Mouse (Mus musculus) heart, postnatal 36 days (tissue): ENCODE results near the gene Tacc3. TPM values are rescaled to one million over a fixed set of nuclear protein-coding genes. Genes with fewer than 3 reads are reported as not detected.

ENCODE experiments used
- DNase-seq, 2 experiments: peaks; one replicate each; pipeline ENCODE4 v3.0.0; 2021 to 2022
- intact Hi-C: fragments of 180-260 bp; cut with DNase I; formaldehyde crosslinking; loops from one replicate; pipeline ENCODE4 v1.15.1; 2025
- total RNA-seq, 2 experiments: library from RNA; stranded (reverse); gene quantifications; 2 replicates each; pipeline ENCODE4 v1.2.3; 2021

The Tacc3 gene
- total RNA-seq, 2 experiments from 2014 or later = 2.0 to 2.2 TPM

DNA sequence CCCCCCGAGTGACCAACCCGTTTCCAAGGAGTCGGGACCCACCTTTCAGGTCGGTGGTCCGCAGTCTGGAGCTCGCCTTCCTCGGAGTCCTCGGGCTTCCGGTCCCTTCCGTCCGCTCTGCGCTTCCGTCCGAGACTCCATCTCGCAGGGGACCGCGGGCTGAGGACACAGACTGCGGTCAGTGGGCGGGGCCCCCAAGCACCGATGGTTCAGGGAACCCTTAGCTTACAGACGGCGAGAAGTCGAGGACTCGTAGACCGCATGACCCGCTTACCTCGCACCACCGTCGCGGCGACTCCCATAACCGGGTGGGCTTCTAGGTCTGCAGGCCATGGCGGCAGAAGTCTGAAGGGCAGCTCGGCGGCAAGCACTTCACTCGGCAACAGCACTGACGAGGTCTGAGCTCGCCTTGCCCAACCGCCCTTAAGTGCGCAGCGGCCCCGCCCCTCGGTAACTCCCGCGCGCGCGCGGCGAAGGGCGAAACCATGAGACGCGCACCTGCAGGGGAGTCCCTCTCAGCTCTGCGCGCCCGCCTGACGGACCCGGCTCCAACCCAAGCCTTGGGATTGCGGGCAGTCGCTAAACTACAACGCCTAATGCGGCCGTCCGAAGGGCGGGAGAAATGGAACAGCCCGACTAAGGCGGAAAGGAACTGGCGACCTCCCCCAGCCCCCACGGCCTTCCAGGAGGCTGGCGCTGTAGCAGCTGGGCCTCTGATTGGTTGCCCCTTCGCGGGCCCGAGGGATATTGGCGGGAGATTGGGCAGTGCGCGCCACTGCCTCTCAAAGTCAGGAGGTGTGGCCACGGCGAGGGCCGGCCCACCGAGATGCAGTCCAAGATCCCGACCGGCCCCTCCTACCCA, 5.8 kb upstream of the Tacc3 start, which contains the start of gene Slbp:
TSS of gene Slbp (minus strand) at position 654 of the 862 bp plus-strand sequence.
- intact Hi-C loops = loop anchor here (5.0 to 10.0 kb wide), 3 partner anchors 170 to 533 kb away; partner anchors contain the start of genes Mxd4, Nelfa and Nsd2
- peak; percentile 95 to 99 for DNase-seq

DNA sequence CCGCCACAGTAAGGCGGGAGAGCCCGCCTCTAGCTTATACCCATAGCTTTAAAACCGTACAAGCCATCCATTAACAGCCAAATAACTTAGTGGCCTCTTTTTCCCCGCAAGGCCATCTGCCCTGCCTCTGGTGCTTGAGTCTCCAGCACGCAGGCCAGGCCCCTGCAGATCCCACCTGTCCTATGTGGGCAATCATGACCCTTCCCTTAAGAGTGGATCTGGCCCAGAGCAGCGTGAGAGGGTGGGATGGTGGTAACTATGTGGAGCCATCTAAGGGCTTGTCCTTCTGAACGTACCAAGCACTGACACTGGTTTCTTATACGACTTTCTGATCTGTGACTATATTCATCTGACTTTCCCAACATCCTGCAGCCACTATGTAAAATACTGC, 5.2 kb upstream of the Tacc3 start:
- DNase-seq = no peak
- intact Hi-C loops = loop anchor here (5.0 to 10.0 kb wide), 3 partner anchors 170 to 532 kb away; partner anchors contain the start of genes Mxd4, Nelfa and Nsd2

DNA sequence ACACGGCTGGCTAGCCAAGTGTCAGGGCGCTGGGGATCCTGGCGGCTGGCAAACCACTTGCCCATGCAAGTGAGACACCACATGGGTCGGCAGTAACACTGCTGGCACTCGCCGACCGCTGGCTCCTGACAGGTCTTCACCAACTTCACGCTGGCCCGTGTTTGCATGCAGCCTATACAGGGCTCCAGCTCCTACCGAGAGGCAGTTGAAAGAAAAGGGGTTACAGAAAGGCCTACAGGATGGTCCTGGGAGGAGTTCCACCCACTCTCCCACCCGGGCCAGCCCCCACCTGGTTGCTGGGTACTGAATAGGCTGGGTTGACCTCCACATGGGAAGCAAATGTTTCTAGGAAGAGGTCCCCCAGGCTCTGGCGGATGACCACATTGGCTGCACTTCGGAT, 3.5 kb upstream of the Tacc3 start:
- intact Hi-C loops = loop anchor here (5.0 to 10.0 kb wide), 3 partner anchors 168 to 530 kb away; partner anchors contain the start of genes Mxd4, Nelfa and Nsd2
- DNase-seq = no peak

DNA sequence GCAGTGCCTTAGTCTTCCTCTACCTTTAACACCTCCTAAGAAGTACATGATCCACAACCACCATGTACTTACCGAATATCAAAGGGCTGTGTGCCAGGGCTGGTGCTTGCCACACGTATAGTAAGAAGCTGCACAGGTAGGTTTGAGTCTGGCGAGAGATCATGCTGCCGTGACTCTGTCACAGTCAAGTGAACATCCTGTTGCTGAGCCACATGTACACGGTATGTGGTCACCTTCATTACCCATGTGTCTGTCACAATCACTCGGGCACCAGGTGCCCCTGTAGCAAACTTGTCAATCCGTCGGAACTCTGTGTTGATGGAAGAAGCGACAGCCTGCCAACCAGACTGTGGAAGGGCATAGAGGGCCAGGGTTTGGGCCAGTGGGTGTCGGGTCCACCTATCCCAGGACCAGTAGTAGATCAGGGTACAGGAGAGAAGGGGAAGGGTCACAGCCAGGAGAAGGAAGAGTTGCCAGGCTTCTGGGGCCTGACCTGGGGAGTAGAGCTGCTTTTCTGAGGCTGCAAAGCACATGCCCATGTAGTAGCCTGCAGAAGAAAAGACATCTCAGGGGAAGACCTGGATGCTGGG, 2.6 kb upstream of the Tacc3 start:
- no peak for DNase-seq
- intact Hi-C loops = loop anchor here (10.0 kb wide), 2 partner anchors 279 to 529 kb away; partner anchors contain the start of genes Mxd4 and Nelfa

DNA sequence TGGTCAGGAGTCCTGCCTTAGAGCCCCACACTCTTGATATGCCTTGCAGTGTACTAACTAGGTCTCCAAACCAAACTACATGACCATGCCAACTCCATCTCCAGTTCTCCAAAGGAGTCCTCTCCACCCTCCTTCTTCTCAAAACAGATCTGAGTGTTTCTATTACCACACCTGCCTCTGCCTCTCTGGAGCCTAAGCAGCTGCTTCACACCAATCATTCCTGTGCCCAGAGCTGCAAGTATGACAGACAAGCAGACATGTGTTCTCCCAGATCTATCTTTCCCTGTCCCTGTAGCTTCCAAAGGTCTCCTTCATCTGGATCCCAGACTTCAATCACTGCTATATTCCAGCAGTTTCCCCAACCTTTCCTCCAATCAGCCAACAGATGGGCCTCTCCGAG, 1.2 kb upstream of the Tacc3 start:
- intact Hi-C loops = loop anchor here (10.0 kb wide), 2 partner anchors 278 to 528 kb away; partner anchors contain the start of genes Mxd4 and Nelfa
- no peak for DNase-seq

DNA sequence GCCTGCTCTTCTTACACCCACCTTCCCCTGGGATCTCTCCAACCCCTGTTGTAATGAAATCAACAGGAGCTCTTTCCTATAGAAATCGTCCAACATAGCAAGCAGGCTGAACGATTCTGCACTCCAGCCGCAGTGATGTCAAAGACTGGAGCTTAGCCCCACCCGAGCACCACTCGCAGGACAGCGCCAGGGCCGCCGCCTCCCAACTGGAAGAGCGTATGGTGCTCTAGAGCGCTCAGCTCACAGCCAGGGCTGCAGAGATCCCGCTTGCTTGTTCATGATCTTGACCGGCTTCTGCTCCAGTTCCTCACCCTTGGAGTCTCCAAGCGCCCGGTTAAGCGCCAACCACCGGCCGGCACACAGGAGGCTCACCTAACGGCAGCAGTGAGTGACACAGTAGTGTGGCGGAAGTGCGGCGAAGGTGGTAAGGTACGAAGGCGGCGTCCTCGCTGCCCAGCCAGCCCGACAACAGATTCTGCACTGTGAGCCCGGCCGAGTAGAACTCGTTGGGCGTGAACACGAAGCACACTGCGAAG, 609 bp upstream of the Tacc3 start:
- DNase-seq = no peak

DNA sequence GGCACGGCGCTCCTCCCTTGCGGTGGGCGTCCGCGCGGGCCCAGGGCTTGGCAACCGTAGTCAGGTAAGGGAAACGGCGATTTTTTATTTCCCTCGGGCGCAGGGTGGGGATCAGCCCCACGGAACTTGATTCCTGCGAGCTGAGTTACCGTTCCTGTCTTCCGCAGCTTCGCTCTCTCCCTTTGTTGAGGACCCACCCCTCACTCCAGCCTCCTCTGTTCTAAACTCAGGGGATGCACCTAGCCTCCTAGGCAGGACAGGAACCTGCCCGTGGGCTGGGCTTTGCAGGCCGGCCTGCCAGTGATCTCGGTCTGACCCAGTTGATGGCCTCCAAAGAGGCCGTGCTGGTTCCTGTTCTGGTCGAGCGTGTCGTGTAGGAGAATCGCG, 729 bp downstream of the Tacc3 start:
- intact Hi-C loops = loop anchor here (2.0 to 10.0 kb wide), 4 partner anchors 28 to 526 kb away; partner anchors contain the start of genes Letm1, Mxd4 and Nelfa

More for the DNA sequence above, 609 bp upstream of the Tacc3 start:
- intact Hi-C loops = loop anchor here (10.0 kb wide), 2 partner anchors 277 to 527 kb away; partner anchors contain the start of genes Mxd4 and Nelfa

DNA sequence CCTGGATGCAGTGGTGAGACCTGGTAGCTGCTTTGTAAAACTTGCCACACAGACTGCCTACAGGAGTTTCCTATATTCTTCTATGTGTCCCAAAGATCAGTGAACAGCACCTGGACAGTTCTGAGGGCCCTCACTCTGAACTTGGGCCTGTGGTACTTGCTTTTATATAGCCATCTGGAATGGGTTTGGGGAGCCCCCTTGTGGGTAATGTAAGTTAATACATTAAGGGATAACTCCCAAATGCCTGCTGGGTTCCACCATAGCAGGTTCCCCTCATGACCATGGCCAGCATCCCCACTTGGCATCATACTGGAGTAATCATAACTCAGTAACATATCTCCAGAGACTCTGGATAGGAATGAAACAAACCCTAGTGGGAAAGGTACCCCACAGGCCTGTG, 10.3 kb downstream of the Tacc3 start:
- no peak for DNase-seq
- intact Hi-C loops = loop anchor here (2.0 kb wide), 1 partner anchor 25 kb away; no protein-coding TSS in a partner anchor

More for the DNA sequence above, 729 bp downstream of the Tacc3 start:
- DNase-seq = no peak

DNA sequence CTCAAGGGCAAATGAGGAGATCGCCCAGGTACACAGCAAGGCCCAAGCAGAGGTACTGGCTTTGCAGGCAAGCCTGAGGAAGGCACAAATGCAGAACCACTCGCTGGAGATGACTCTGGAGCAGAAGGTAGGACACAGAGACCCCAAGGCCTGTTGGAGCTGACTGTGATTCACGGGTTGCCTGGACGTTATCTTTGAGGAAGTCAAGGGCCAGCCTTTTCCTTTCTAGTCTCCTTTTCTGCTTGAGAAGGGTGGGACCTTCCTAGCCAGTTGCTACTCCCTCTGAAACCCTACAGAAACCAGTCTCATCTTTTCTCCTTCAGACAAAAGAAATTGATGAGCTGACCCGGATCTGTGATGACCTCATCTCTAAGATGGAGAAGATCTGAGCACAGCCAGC, 13.7 kb downstream of the Tacc3 start:
- intact Hi-C loops = no loop called here
- DNase-seq = no peak

DNA sequence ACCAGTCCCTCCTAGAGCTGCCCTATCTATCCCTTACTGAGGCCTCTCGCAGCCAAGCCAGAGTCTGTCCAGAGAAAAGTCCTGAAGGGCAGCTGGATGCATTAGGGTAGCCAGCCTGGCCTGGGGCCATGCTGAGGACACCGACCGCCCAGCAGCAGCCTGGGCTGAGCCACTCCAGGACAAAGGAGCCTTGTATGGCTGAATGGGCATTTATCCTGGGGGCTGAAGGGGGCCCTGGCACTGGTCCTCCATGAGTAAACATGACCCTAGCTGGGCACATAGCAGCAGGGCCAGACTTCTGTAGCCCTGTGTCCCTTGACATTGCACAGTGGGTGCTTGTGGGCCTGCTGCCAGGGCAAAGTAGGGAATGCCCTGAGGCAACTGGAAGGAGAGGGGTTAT, 16.5 kb downstream of the Tacc3 start:
- DNase-seq = no peak
- intact Hi-C loops = no loop called here

DNA sequence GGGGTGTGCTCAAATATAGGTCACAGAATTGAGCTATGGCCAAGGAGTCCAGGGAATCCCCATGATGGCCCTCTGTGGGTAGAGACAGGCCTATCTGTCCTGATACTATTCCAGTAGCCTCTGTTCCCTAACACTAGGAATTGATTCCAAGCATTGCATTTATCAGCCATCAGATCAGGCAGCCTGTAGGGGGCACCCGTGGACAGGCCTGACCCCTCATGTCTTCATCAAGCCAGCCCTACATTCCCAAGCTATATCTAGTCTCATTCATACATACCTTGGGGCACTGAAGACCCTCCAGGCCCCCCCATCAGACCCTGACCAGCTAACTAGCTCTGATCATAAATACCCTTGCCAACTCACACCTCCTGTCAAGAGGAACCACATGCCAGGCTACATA, 18.0 kb downstream of the Tacc3 start:
- DNase-seq = peak in 1 of 2 experiments; percentile 57

DNA sequence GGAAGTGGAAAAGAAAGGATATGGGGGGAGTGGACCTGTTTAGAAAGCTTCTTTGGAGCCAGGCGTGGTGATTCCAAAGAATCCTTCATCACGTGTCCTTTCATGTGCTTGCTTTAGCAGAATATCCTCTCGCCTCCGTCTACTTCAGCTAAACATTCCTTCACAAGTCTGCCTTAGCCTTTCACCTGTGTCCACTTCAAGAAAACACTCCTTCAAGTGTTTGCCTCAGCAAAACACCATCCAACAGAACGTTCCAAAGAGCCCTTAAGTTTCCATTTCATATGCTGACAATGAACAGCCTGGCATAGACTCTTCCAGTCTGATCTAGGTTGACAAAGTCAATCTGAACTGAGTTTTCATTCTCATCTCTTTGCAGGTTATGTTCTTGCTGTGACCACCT, 20.3 kb downstream of the Tacc3 start:
- DNase-seq = no peak
- intact Hi-C loops = no loop called here

More for the DNA sequence above, 18.0 kb downstream of the Tacc3 start:
- intact Hi-C loops = no loop called here

DNA sequence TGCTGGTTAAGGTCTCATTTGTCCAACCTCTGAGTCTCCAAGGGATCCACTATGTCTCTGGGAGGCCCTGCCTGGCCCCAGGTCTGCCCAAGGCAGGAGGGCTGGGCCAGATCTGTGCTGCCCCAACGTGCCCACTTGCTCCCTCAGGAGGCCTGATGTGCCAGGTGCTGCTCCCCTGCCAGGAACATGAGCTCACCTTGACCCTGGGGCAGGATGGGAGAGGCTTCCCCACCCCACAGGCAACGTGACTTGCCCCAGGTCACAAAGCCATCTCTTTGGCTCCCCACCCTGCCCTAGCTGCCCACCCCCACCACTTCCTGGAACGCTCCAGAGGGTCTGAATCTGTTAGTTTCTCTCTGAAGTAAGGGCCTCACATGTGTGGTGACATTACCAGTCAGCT, 23.1 kb downstream of the Tacc3 start:
- no peak for DNase-seq
- intact Hi-C loops = loop anchor here (5.0 kb wide), 1 partner anchor 276 kb away; no protein-coding TSS in a partner anchor

DNA sequence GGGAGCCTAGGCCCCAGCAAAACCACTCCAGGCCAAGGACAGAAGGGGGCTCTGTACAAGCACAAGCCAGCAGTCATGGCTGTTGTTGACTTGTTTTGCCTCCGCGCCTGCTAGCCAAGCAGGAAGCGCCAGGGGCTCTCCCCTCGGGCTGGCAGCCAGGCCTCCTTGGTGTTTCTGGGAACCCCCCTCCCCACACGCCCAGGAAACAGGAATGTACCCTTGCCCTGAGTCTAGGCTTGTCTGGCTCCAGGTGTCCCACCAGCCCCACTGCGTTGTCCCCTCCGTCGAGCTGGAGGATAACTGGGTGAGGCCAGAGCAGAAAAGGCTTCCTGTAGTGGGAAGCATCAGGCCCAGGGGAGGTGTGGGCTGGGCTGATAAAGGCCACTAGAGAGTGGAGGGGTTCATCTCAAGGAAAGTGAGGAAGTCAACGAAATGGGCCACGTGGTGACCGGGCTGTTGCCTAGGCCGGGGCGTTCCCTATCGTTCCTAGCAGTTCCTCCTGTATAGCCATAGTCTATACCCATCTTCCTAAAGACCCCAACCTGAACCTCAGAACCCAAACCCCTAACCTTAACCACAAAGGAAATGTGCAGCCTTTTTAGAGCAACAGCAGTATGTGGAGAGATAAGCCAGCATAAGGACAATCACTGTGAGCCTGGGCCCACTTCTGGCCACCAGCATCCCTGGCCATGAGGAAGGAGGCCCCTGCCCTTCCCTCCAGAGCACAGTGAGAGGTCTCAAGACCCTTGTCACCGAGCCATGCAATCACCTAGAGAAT, 23.9 kb downstream of the Tacc3 start:
- intact Hi-C loops = loop anchor here (5.0 kb wide), 1 partner anchor 276 kb away; no protein-coding TSS in a partner anchor
- DNase-seq = no peak

DNA sequence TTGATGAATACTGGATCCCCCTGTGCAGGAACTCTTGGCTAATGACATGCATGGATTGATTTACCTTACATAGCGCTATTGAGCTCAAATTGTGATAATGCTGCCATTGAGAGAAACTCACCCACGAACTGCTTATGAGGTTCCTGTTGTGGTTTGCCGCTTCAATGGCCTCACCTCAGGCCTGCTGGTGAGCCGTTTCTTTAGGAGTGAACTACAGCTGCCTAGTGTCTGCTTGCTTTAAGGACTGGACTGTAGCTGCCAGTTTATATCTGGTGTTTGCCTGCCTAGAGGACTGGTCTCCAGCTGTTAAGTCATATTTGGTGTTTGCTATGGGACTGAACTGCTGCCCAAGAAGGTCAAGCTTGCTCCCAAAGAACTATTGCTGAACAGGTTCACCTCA, 25.0 kb downstream of the Tacc3 start:
- intact Hi-C loops = loop anchor here (5.0 kb wide), 1 partner anchor 274 kb away; no protein-coding TSS in a partner anchor
- DNase-seq = no peak

DNA sequence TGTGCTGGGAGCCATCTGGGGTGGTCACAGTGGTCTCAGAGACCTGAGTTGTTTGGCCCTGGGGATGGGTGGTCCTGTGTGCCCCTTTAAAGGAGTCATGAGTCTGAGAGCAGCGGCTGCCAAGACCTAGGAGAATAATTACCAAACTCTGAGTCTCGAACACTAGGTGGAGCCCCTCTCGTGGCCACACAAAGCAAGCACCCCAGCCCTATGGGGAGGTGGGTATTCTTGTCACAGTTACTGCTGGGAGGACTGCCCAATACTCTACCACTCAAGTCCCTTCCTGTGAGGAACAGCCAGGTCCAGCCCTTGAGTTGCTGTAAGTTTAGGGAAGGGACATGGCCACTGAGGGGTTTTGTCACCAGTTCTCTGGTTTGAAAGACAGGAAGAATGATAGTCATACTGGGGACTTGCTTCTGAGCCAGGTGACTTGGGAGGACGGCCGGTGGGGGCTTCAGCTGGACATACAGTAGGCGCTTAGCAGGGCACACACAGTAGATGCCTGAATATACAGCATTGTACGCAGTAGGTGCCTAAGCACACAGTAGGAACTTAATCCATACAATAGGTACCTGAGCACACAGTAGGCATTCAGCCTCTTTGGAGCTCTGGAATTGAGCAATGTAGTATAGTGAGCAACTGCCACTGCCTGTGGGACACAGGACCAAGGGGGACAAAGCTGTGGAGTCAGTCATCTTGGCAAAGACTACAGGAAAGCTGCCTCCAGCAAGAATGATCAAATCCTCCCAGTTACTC, 26.1 kb downstream of the Tacc3 start:
- intact Hi-C loops = loop anchor here (1.0 to 5.0 kb wide), 2 partner anchors 54 to 273 kb away; no protein-coding TSS in a partner anchor
- DNase-seq = peak in 1 of 2 experiments; percentile 45

DNA sequence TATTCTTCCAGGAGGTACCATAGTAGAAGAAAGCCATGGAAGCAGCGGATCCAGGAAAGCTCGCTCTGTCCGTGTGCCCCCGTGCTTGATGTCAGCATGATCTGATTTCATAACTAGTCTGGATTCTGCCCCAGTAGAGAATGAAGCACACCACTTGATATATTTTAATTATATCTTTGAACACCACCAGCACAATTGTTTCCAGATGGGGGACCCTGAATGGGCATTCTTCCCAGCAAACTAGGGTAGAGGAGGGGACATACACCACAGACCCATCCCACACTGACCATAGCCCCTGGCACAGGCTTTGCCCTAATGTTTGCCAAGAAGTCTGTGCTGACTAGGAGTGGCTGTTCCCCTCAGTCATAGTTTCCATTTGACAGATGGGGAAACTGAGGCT, 27.0 kb downstream of the Tacc3 start:
- DNase-seq = no peak
- intact Hi-C loops = loop anchor here (1.0 to 5.0 kb wide), 2 partner anchors 53 to 272 kb away; no protein-coding TSS in a partner anchor

DNA sequence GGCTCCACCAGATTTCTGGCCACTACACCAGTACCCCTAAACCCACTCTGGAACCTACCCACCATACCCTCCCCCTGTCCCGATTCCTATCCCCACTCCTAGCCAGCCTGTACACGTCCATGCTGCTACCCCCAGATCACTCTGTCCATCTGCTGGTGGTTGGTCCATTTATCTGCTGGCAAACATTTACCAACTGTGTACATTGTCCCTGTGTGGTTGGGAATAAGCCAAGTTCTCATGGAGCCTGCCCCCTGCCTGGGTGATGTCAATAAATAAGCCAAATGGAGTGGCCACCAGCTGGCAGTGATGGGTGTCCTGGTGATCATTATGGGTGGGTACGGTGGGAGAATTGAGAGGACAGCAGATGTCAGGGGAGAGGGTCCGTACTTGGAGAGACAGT, 29.2 kb downstream of the Tacc3 start:
- intact Hi-C loops = loop anchor here (2.0 kb wide), 1 partner anchor 36 kb away; no protein-coding TSS in a partner anchor
- no peak for DNase-seq
